In genomic region chr5:108246314-108246765, GRCm38 (mm10) we compare ENCODE assay signal across 16 mouse cellular contexts. TPM values are rescaled to one million over a fixed set of nuclear protein-coding genes. Genes with fewer than 3 reads are reported as not detected.
DNase-seq lines count a peak whose midpoint lies in the region; ATAC-seq lines count a peak whose summit lies in the region.
"Had no signal": no experiment of that assay in that cellular context is flagged by ENCODE, and none has a peak within 500 bp of the region (broad histone marks: within the 10 kb centered on the region; RNA-seq: fewer than 3 reads in every experiment).

No protein-coding gene starts in this region.

- H3K4me1 ChIP-seq in brown adipose tissue, adult 24 weeks (ENCODE audit: control insufficient read depth, insufficient read depth, insufficient read length, low read length), result peaks cover 4% of the 10 kb centered on the region
- H3K4me1 ChIP-seq in hindbrain, embryonic 14.5 days (replicated peaks; ENCODE audit: control insufficient read depth, insufficient read depth, low read length), result no peaks in the 10 kb centered on the region
- H3K4me1 ChIP-seq: embryonic facial prominence, embryonic 10.5 days; limb, embryonic 15.5 days; midbrain, embryonic 10.5 days had no signal

- H3K4me3 ChIP-seq in brown adipose tissue, adult 24 weeks (ENCODE audit: insufficient read depth, low read depth, low read length), result no peak overlapping the region
- H3K4me3 ChIP-seq in hindbrain, embryonic 14.5 days (replicated peaks; ENCODE audit: low read length), result no peak overlapping the region
- H3K4me3 ChIP-seq: embryonic facial prominence, embryonic 10.5 days; limb, embryonic 15.5 days; midbrain, embryonic 10.5 days had no signal

- 78% methylated on average over 3 of the region's 3 CpGs for WGBS in hindbrain, embryonic 14.5 days

- no peak overlapping the region for H3K9ac ChIP-seq in hindbrain, embryonic 14.5 days
- H3K9ac ChIP-seq: limb, embryonic 15.5 days had no signal

- H3K27me3 ChIP-seq in hindbrain, embryonic 14.5 days (ENCODE audit: control insufficient read depth, insufficient read depth, low read length), result no peaks in the 10 kb centered on the region
- H3K27me3 ChIP-seq: limb, embryonic 15.5 days had no signal

- no peaks in the 10 kb centered on the region for H3K36me3 ChIP-seq in hindbrain, embryonic 14.5 days (replicated peaks; ENCODE audit: control insufficient read depth, insufficient read depth)
- H3K36me3 ChIP-seq: embryonic facial prominence, embryonic 10.5 days; limb, embryonic 15.5 days; midbrain, embryonic 10.5 days had no signal

- H3K4me2 ChIP-seq in hindbrain, embryonic 14.5 days (replicated peaks), result no peak overlapping the region
- H3K4me2 ChIP-seq: limb, embryonic 15.5 days had no signal

- ATAC-seq in hindbrain, embryonic 14.5 days (ENCODE audit: low FRiP score), result no peak

- H3K9me3 ChIP-seq in hindbrain, embryonic 14.5 days (ENCODE audit: control insufficient read depth, low read length), result no peaks in the 10 kb centered on the region
- H3K9me3 ChIP-seq: embryonic facial prominence, embryonic 10.5 days; limb, embryonic 15.5 days; midbrain, embryonic 10.5 days had no signal

- DNase-seq in adrenal gland, adult (ENCODE audit: inconsistent age in 2 of 2, low spot score in 1 of 2), result peak; percentile 40 to 86
- no peak for DNase-seq in adrenal gland, postnatal 4 days (ENCODE audit: low spot score in 2 of 2)
- DNase-seq in lung, postnatal 36 days, result peak; percentile 28
- no peak for DNase-seq in lung, adult 18-20 months
- no peak for DNase-seq in c-Kit-positive CD71-positive TER-119-positive erythroid progenitor cells, embryonic 14.5 days (ENCODE audit: low spot score)
- DNase-seq in hindbrain, embryonic 14.5 days (ENCODE audit: low spot score), result no peak
- no peak for DNase-seq in kidney, postnatal 25 days
- DNase-seq: cerebellum, adult 11-12 months; gastrocnemius, postnatal 25 days; heart, postnatal 10 days; kidney, adult 18-20 months; thymus, postnatal 4 days had no signal

- H3K27ac ChIP-seq in brown adipose tissue, adult 24 weeks (replicated peaks; ENCODE audit: low read depth, low read length), result peak overlapping the region; percentile 12
- no peak overlapping the region for H3K27ac ChIP-seq in hindbrain, embryonic 14.5 days
- H3K27ac ChIP-seq: embryonic facial prominence, embryonic 10.5 days; limb, embryonic 15.5 days; midbrain, embryonic 10.5 days had no signal

RNA-seq across cellular contexts. Expression of gene Dr1, which starts 22.4 kb away (rescaled TPM):
- total RNA-seq in adrenal gland, postnatal 4 days (2021), result 10 to 100 TPM; 38.8 to 39.8 TPM
- 17.2 and 19.8 TPM in 2 replicates for polyA plus RNA-seq in brown adipose tissue, adult 24 weeks (2012; ENCODE audit: insufficient read depth, insufficient read length, missing spikeins)
- polyA plus RNA-seq in hindbrain, embryonic 14.5 days (2014; fragmentation: Nextera tagmentation; extraction: Ambion mirVana), result 45.7 and 52.3 TPM in 2 replicates

Comparison
In these comparisons a context has a peak if more than half of its experiments do, and no peak if none do; other contexts are left out.
1. DNase-seq: peak in adrenal gland, adult (2 of 2) and lung, postnatal 36 days (single experiment); none in adrenal gland, postnatal 4 days (0 of 2), lung, adult 18-20 months (0 of 2), c-Kit-positive CD71-positive TER-119-positive erythroid progenitor cells, embryonic 14.5 days (single experiment), hindbrain, embryonic 14.5 days (single experiment) and kidney, postnatal 25 days (0 of 2).